Mouse (Mus musculus): ENCODE measurements around the gene Scrt2. TPM values are rescaled to one million over a fixed set of nuclear protein-coding genes. Genes with fewer than 3 reads are reported as not detected.

Scrt2 gene
- polyA plus RNA-seq (2015; fragmentation: Nextera tagmentation; extraction: Ambion mirVana): 2.9 and 3.3 TPM in 2 replicates

GRCm38 (mm10) chr2:152080685-152081541 is at the start of gene Scrt2:
TSS of gene Scrt2 (plus strand) at chr2:152081529.

GRCm38 (mm10) chr2:152105318-152106224 is 24.2 kb downstream of the Scrt2 start, which contains the start of gene Srxn1:
TSS of gene Srxn1 (plus strand) at chr2:152105516.

GRCm38 (mm10) chr2:152143279-152144157 is 62.2 kb downstream of the Scrt2 start, which contains the start of gene Tcf15:
TSS of gene Tcf15 (plus strand) at chr2:152143561.

Other genes starting within 250 kb of the Scrt2 start
- 0.87 and 1.1 TPM in 2 replicates for gene Rspo4, start 238.6 kb upstream of the Scrt2 start, polyA plus RNA-seq (2015; fragmentation: Nextera tagmentation; extraction: Ambion mirVana)
- gene Angpt4, start 170.3 kb upstream of the Scrt2 start, polyA plus RNA-seq (2015; fragmentation: Nextera tagmentation; extraction: Ambion mirVana): 0.54 and 0.56 TPM in 2 replicates
- gene Fam110a, start 101.3 kb upstream of the Scrt2 start, polyA plus RNA-seq (2015; fragmentation: Nextera tagmentation; extraction: Ambion mirVana): 20.5 and 24.6 TPM in 2 replicates
- gene Slc52a3, start 85.0 kb upstream of the Scrt2 start, polyA plus RNA-seq (2015; fragmentation: Nextera tagmentation; extraction: Ambion mirVana): 2.1 and 3.6 TPM in 2 replicates
- gene Srxn1, start 24.0 kb downstream of the Scrt2 start, polyA plus RNA-seq (2015; fragmentation: Nextera tagmentation; extraction: Ambion mirVana): 34.3 and 34.4 TPM in 2 replicates
- gene Tcf15, start 62.0 kb downstream of the Scrt2 start, polyA plus RNA-seq (2015; fragmentation: Nextera tagmentation; extraction: Ambion mirVana): 1.2 and 2.3 TPM in 2 replicates
- gene Csnk2a1, start 145.3 kb downstream of the Scrt2 start, polyA plus RNA-seq (2015; fragmentation: Nextera tagmentation; extraction: Ambion mirVana): 116 and 117 TPM in 2 replicates
- gene Tbc1d20, start 212.3 kb downstream of the Scrt2 start, polyA plus RNA-seq (2015; fragmentation: Nextera tagmentation; extraction: Ambion mirVana): 22.9 and 26.7 TPM in 2 replicates

Data from neural tube, postnatal 0 days (tissue).